Mouse (Mus musculus): ENCODE measurements around the gene Aspn.
"Not testable (repeated sequence)": the region's sequence is repeated elsewhere in the genome, so short reads cannot be mapped to it uniquely, and the experiment has no call there.

Aspn gene

DNA sequence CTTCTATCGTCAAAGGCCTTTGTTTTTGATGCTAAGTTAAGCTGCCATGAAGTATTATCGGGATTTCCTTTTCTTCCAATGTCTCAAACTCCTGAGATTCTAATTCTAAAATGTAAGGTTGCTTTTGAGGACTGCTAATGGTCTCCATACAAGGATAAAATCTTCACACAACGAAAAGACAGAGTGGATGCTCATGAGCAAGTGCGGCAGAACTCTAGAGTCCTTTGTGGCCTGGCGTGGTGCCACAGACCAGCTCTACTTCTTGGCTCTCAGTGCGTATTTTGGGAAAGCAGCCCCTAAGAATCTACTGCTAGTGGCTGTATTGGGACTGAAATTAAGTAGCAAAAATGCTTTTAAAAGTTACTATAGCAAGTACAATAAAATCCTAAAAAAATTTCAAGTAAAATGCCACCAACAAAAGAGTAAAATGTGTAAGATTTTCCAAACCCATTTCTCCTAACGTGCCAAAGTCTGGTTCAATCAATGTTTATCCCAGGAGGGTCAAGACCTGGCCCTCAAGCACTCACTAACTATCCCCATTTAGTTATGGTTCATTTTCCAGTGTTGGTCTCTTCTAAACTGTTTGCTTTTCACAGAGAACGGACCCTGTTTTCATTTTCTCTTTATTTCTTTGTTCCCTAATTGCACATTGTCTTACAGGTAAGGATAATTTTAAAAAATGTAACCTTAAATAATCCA, 40.2 kb downstream of the Aspn start:
- DNase-seq (ENCODE audit: low spot score), result no peak

DNA sequence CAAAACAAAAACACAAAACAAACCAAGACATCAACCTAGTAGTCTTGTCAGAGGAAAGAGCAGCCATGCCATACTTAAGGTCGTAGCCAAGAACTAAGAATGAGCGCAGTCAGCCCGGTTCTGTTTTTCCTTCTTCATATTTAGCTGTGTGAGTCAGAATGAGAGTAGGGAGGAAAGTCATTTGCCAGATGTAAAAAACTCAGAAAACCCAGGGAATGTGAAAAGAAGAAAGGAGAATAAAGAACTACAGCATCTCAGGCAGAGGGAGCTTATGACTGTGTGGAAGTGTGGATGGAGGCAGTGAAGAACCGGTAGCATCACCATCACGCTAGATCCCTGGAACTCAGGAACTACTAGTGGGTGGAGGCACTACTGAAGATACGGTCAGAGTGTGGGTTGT, 41.8 kb downstream of the Aspn start:
- DNase-seq (ENCODE audit: low spot score), result no peak

DNA sequence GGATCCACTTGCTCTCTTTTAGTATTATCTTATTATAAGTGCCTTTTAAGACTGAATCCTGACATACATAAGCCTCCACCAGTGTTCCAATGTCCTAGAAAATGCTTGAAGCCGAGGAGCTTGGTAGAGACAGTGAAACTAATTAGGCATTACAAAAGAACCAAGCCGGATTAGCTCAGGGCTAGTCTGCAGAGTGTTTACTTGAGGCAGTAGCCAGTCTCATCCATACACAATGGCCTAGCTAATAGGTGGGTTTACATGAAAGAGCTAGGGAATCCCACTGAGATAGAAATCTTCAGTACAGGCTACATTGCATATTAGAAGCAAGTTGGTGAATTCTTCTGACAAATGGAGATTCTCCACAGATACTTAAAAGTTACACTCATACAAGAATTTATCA, 58.3 kb downstream of the Aspn start:
- DNase-seq (ENCODE audit: low spot score), result not testable (repeated sequence)

DNA sequence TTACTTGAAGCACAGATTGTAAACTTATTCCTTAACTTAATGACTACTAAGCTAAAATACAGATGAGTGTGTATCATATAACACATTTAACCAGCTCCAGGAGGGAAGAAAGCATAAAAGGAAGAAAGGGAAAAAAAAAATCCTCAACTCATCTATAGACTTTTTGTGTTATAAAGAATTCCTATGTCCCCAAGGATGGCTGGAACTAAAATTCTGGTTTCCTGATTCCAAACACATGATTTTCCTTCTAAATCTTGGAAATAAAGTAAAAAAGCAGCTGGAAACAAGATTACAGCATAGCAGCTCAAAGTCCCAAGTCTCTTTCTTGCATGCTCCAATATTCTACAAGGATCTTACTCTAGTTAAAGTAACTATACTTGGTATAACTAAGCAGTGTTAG, 59.4 kb downstream of the Aspn start:
- DNase-seq (ENCODE audit: low spot score), result no peak

- no peak for DNase-seq (ENCODE audit: low spot score)
Observed at GRCm38 (mm10) chr13:49607714-49608113, 63.5 kb downstream of the Aspn start, which contains the start of gene Ogn. Gene Ogn (plus strand): TSS chr13:49608046.

- no peak for DNase-seq (ENCODE audit: low spot score)
Observed at GRCm38 (mm10) chr13:49608589-49609322, 64.5 kb downstream of the Aspn start.

DNA sequence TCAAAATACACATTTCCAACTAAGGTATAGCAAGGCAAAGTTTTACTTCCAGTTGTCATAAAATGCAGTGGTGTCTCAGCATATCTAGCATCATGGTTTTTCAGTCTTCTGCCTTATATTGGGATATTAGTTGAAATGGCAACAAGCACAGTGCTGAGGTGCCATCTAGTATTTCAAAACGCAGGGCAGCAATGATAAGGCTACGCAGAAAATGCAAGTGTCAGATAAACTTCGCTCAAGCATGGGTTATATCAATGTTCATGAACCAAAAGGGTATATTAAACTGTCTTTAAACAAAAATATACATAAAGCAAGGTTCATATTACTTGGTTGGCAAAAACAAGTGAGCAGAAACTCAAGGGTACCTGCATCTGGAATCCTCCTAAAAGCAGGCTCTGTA, 72.8 kb downstream of the Aspn start:
- DNase-seq (ENCODE audit: low spot score), result no peak

Data from testis, postnatal 14 days (tissue).